Mouse (Mus musculus): Measurements from ENCODE around the gene Cyp4x1.

Gene Cyp4x1

DNA sequence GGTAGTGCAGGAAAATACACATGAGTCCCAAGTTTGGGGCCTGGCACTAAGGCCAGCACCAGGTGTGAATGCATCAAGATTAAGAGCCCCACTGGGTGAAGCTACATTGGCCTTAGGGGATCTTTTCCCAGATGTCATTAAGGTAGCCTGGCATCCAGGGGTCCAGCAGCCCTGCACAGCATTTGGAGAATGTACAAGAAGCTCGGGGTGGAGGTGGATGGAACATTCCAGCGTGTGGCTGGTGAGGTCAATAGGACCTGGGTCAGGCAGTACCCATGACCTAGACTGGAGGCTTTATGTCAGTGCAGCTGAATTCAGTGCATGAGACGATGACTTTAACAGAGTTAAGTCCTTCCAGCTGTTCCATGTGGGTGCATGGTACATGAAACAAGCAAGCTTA, 42.3 kb downstream of the Cyp4x1 start:
- in situ Hi-C loops (cut with MboI; ENCODE audit: low sequenced_read_pairs), result no loop called here

- in situ Hi-C loops (cut with MboI; ENCODE audit: low sequenced_read_pairs), result no loop called here
Observed at GRCm38 (mm10) chr4:115090592-115090991, 43.5 kb downstream of the Cyp4x1 start.

DNA sequence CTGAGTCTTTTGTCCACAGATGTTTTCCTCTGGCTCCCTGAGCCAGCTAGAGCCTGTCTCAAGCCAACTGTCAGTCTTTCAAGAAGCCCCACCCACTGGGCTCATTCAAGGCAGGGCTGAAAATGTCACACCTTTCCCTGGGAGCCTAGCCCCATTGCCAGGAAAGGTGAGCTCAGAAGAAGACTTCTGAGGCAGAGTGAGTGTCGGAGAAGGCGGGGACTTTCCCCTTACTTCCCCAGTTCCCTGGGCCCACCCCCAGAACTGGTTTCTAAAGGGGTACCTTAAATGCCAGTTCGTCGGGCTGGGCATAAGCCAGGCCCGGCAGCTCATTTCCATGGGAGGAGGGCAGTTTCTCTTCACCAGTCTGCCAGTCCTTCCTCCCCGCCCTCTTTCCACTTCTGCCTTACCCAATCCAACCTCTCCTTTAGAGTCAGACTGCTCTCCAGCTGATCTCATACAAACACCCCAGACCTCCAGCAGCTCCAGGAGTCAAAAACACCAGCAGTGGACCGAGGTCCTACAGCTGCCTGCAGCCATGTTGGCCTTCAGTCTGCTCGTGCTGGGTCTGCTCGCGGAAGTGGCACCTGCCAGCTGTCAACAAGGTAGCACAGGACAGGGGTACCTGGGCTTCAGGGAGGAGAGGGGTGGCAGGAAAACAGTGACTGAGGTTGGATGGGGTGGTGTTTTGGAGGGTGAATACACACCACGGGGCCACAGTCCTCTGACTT, 45.3 kb downstream of the Cyp4x1 start, which contains the start of gene Pdzk1ip1:
Gene Pdzk1ip1, plus strand, starts transcription at position 98 of the 728 bp plus-strand sequence.
- in situ Hi-C loops (cut with MboI; ENCODE audit: low sequenced_read_pairs), result no loop called here

DNA sequence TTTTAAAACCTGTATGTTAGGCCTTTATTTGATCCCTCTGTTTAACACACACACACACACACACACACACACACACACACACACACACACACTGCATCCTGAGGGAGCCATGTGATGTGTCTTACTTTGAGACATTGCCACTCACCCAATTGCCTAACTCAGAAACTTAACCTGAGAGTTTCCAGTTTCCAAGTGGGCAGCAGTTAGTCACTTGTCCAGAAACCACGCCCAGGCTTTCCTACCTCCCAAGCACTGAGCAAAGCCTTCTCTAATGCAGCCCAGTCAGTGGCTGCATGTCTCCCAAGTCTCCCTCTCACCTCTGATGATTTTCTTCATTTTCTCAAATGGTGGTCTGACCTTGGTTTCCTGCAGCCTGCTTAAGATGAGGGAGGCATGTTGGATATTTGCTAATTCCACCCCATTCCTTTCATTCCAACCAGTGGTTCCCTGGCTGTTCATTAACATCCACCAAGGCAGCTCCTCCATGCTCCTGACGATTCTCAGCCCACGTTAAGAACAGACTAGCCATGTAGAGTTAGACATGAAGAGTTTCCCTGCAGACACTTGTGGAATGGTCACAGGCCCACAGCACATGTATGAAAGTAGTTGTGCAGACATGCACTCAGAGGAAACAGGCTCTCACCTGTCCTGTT, 47.2 kb downstream of the Cyp4x1 start:
- in situ Hi-C loops (cut with MboI; ENCODE audit: low sequenced_read_pairs), result no loop called here

- in situ Hi-C loops (cut with MboI; ENCODE audit: low sequenced_read_pairs), result no loop called here
Observed at GRCm38 (mm10) chr4:115086257-115086656, 47.8 kb downstream of the Cyp4x1 start.

- in situ Hi-C loops (cut with MboI; ENCODE audit: low sequenced_read_pairs), result no loop called here
Observed at GRCm38 (mm10) chr4:115085522-115086095, 48.5 kb downstream of the Cyp4x1 start.

DNA sequence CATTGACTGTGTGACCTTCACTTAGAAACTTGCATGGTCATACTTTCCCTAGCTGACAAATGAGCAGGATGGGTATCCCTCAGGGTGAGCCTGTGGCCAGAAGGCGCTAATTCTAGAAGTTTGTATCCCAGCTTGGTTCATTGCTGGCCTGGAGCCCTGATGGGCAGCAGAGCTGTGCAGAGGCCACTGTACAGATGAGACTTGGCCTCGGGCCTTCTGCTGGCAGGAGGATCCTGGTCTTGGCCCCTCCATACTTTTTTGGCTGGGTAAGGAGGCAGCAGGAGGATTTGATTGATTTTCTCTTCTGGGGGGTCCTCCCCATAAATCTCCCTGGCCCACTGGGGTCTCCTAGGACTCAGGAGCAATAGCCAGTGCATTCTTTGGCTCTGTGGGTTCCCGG, 51.0 kb downstream of the Cyp4x1 start:
- in situ Hi-C loops (cut with MboI; ENCODE audit: low sequenced_read_pairs), result no loop called here

GRCm38 (mm10) chr4:115079821-115080349, 54.2 kb downstream of the Cyp4x1 start:
- in situ Hi-C loops (cut with MboI; ENCODE audit: low sequenced_read_pairs), result no loop called here

- in situ Hi-C loops (cut with MboI; ENCODE audit: low sequenced_read_pairs), result no loop called here
Observed at GRCm38 (mm10) chr4:115078892-115079820, 54.9 kb downstream of the Cyp4x1 start.

GRCm38 (mm10) chr4:115075204-115075915, 58.7 kb downstream of the Cyp4x1 start:
- in situ Hi-C loops (cut with MboI; ENCODE audit: low sequenced_read_pairs), result no loop called here

GRCm38 (mm10) chr4:115074789-115075188, 59.3 kb downstream of the Cyp4x1 start:
- in situ Hi-C loops (cut with MboI; ENCODE audit: low sequenced_read_pairs), result no loop called here

DNA sequence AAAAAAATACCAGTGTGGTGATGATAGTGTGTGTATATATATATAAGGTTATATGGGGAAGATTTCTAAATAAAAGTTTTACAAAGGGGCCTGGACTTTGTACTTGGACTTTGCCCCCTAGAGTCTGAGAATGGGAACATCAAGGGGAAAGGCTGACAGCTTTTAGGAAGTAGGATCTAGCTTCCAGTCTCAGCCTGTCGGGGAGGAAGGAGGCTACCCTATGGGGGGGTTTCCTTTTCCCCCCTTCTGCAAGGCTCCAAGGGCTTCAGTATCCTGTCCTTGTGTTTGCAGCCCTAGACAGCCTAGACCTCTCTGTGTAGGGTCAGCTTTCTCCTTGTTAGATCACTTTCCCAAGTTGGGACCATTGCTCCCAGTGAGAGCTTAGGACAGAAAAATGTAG, 62.4 kb downstream of the Cyp4x1 start:
- in situ Hi-C loops (cut with MboI; ENCODE audit: low sequenced_read_pairs), result no loop called here

GRCm38 (mm10) chr4:115063518-115064239, 70.4 kb downstream of the Cyp4x1 start:
- in situ Hi-C loops (cut with MboI; ENCODE audit: low sequenced_read_pairs), result no loop called here

DNA sequence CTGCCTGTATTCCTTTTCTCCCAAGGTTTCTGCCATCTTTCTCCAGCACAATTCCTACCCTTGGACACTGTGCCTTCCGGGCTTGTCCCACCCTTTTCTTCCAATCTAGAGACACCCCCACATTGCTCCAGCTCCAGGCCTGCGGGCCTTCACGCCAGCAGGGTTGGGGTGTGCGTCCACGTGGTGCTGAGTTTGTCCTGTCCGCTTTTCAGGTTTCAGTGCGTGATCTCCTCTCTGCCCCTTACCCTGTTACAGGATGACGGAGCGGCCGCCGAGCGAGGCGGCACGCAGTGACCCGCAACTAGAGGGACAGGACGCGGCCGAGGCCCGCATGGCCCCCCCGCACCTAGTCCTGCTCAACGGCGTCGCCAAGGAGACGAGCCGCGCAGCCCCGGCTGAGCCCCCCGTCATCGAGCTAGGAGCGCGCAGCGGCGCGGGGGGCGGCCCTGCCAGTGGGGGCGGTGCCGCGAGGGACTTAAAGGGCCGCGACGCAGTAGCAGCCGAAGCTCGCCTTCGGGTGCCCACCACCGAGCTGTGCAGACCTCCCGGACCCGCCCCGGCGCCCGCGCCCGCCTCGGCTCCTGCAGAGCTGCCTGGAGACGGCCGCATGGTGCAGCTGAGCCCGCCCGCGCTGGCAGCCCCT, 71.1 kb downstream of the Cyp4x1 start:
- in situ Hi-C loops (cut with MboI; ENCODE audit: low sequenced_read_pairs), result no loop called here

DNA sequence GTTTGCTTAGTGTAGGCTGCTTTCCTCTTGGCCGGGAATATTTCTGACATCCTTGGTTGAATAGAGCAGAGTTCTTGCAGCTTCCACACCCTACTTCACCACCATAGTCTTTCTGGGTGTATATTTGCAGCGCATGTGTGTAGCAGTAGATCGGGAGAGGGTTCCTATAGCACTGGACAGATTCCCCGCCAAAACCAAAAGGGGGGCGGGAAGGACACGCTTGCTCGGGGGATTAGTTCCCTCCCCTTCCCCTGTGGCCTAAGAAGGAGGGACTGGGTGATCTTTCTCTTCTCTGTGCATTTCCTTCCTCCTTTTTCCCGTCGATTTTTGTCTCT, 71.6 kb downstream of the Cyp4x1 start:
- in situ Hi-C loops (cut with MboI; ENCODE audit: low sequenced_read_pairs), result no loop called here

GRCm38 (mm10) chr4:115060753-115061152, 73.3 kb downstream of the Cyp4x1 start:
- in situ Hi-C loops (cut with MboI; ENCODE audit: low sequenced_read_pairs), result no loop called here

GRCm38 (mm10) chr4:115059871-115060270, 74.2 kb downstream of the Cyp4x1 start:
- in situ Hi-C loops (cut with MboI; ENCODE audit: low sequenced_read_pairs), result no loop called here

DNA sequence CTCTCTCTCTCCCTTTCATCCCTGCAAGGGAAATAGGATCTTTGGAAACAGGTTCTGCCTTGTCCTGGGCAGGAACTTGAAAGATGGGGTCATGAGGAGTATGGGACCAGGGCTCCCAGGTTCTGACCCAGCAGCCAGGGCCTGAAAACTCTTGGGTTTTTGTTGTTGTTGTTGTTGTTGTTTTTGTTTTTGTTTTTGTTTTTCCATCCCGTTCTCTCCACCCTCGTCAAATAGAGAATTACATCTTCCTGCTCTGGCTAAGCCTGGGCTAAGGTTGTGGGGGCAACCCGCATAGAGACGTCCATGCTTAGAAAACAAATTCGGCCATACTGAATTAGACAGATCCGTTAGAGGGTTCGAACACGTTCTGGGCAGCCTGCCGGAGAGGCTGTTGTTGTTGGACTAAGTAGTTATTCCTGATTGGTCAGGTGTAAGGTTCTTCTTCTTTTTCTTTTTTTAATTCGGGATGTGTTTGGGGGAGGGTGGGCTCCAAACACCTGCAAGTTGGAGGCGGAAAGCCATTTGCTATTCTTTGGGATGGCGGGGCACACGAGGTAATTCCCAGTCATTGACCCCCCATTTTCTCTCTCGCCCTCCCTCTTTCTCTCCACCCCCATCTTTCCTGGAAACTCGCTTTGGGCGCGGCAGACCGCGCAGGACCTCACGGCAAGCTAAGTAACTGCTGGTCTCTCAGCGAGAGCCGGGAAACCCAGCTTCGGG, 75.0 kb downstream of the Cyp4x1 start:
- in situ Hi-C loops (cut with MboI; ENCODE audit: low sequenced_read_pairs), result no loop called here
